ENCODE assay signal across 33 mouse cellular contexts in the genomic region with DNA sequence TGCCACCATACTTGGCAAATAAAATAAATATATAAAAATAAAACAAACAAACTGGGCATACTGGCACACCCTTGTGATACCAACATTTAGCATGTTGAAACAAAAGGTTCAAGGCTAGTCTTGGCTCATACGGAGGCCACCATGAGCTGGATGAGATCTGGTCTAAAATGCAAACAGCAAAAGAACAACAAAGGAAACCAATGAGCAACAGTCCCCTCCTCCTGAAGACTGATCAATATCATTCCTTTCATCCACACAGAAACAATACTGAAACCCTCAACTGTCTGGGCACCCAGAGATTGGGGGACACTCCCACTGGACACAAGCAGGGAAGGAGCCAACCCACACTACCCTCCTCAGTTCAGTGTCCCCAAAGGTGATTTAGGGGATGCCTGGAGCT. TPM values are rescaled to one million over a fixed set of nuclear protein-coding genes. Genes with fewer than 3 reads are reported as not detected.
DNase-seq lines count a peak whose midpoint lies in the region; ATAC-seq and TF ChIP-seq lines count a peak whose summit lies in the region.
"Had no signal": no experiment of that assay in that cellular context is flagged by ENCODE, and none has a peak within 500 bp of the region (broad histone marks: within the 10 kb centered on the region; RNA-seq: fewer than 3 reads in every experiment).

No protein-coding gene starts in this region.

- DNase-seq in hindbrain, postnatal 0 days (ENCODE audit: low spot score), result no peak
- no peak for DNase-seq in hindbrain, embryonic 14.5 days (ENCODE audit: low spot score)
- no peak for DNase-seq in midbrain, embryonic 10.5 days (ENCODE audit: low spot score)
- no peak for DNase-seq in lung, postnatal 10 days
- DNase-seq: adrenal gland, postnatal 10 days; adrenal gland, postnatal 36 days; B cell, adult 2 months; cerebellum, adult 11 months; cerebellum, adult 2 months; cerebellum, adult 9-11 months; cerebellum, postnatal 36 days; embryo, embryonic 11 days; gastrocnemius, postnatal 25 days; heart, adult 18-20 months; heart, postnatal 10 days; heart, postnatal 36 days had no signal

- no peak for ATAC-seq in hindbrain, postnatal 0 days
- ATAC-seq in hindbrain, embryonic 14.5 days (ENCODE audit: low FRiP score), result no peak
- no peak for ATAC-seq in midbrain, embryonic 15.5 days (replicated peaks)
- no peak for ATAC-seq in limb, embryonic 12.5 days (ENCODE audit: insufficient number of reproducible peaks, insufficient read depth, low FRiP score, low TSS enrichment, low read depth)
- ATAC-seq: forebrain, embryonic 15.5 days; hindbrain, embryonic 16.5 days; inflammation-experienced regulatory T-cells, adult 6 months; Patski had no signal

- no peak for TF ChIP-seq CTCF in hindbrain, postnatal 0 days (IDR thresholded peaks at IDR 0.05; ENCODE audit: low read depth)

- no peaks in the 10 kb centered on the region for H3K36me3 ChIP-seq in hindbrain, postnatal 0 days (ENCODE audit: insufficient read depth, low read length)
- H3K36me3 ChIP-seq in hindbrain, embryonic 14.5 days (replicated peaks; ENCODE audit: control insufficient read depth, insufficient read depth), result no peaks in the 10 kb centered on the region
- no peaks in the 10 kb centered on the region for H3K36me3 ChIP-seq in midbrain, embryonic 10.5 days
- H3K36me3 ChIP-seq in midbrain, embryonic 15.5 days (replicated peaks), result no peaks in the 10 kb centered on the region
- H3K36me3 ChIP-seq in limb, embryonic 12.5 days, result no peaks in the 10 kb centered on the region
- H3K36me3 ChIP-seq: embryonic facial prominence, embryonic 10.5 days; embryonic facial prominence, embryonic 13.5 days; forebrain, embryonic 12.5 days; forebrain, embryonic 15.5 days; heart, embryonic 12.5 days; heart, embryonic 15.5 days had no signal

- no peak overlapping the region for H3K4me3 ChIP-seq in hindbrain, postnatal 0 days (ENCODE audit: low read length)
- no peak overlapping the region for H3K4me3 ChIP-seq in hindbrain, embryonic 14.5 days (replicated peaks; ENCODE audit: low read length)
- no peak overlapping the region for H3K4me3 ChIP-seq in midbrain, embryonic 10.5 days
- no peak overlapping the region for H3K4me3 ChIP-seq in midbrain, embryonic 15.5 days
- H3K4me3 ChIP-seq in limb, embryonic 12.5 days (replicated peaks), result no peak overlapping the region
- H3K4me3 ChIP-seq: embryonic facial prominence, embryonic 10.5 days; embryonic facial prominence, embryonic 13.5 days; erythroblast, embryonic 14.5 days; forebrain, embryonic 12.5 days; forebrain, embryonic 15.5 days; heart, embryonic 12.5 days; heart, embryonic 15.5 days had no signal

- no peak overlapping the region for H3K4me2 ChIP-seq in hindbrain, postnatal 0 days (ENCODE audit: low read depth, low read length)
- no peak overlapping the region for H3K4me2 ChIP-seq in hindbrain, embryonic 14.5 days (replicated peaks)
- no peak overlapping the region for H3K4me2 ChIP-seq in midbrain, embryonic 15.5 days
- H3K4me2 ChIP-seq in limb, embryonic 12.5 days, result no peak overlapping the region
- H3K4me2 ChIP-seq: embryonic facial prominence, embryonic 13.5 days; forebrain, embryonic 12.5 days; forebrain, embryonic 15.5 days; heart, embryonic 12.5 days; heart, embryonic 15.5 days had no signal

- 0 out of 2 replicates have a peak overlapping the region, but pooled peaks have one; percentile 8 for H3K27ac ChIP-seq in hindbrain, postnatal 0 days
- H3K27ac ChIP-seq in hindbrain, embryonic 14.5 days, result no peak overlapping the region
- 0 out of 2 replicates have a peak overlapping the region, but pooled peaks have one; percentile 24 for H3K27ac ChIP-seq in midbrain, embryonic 10.5 days (replicated peaks)
- no peak overlapping the region for H3K27ac ChIP-seq in midbrain, embryonic 15.5 days
- H3K27ac ChIP-seq in limb, embryonic 12.5 days, result peak overlapping the region; percentile 85
- H3K27ac ChIP-seq: forebrain, embryonic 12.5 days; forebrain, embryonic 15.5 days; heart, embryonic 15.5 days had no signal

- no peaks in the 10 kb centered on the region for H3K4me1 ChIP-seq in hindbrain, postnatal 0 days (ENCODE audit: insufficient read depth, low read length)
- H3K4me1 ChIP-seq in hindbrain, embryonic 14.5 days (replicated peaks; ENCODE audit: control insufficient read depth, insufficient read depth, low read length), result no peaks in the 10 kb centered on the region
- peaks cover 26% of the 10 kb centered on the region for H3K4me1 ChIP-seq in midbrain, embryonic 10.5 days
- peaks cover 5% of the 10 kb centered on the region; the same call in 1 of the 2 replicates for H3K4me1 ChIP-seq in midbrain, embryonic 15.5 days
- peaks cover 45% of the 10 kb centered on the region for H3K4me1 ChIP-seq in limb, embryonic 12.5 days (replicated peaks)

- no peak overlapping the region for H3K9ac ChIP-seq in hindbrain, postnatal 0 days (replicated peaks; ENCODE audit: low read length)
- H3K9ac ChIP-seq in hindbrain, embryonic 14.5 days, result no peak overlapping the region
- H3K9ac ChIP-seq in midbrain, embryonic 15.5 days, result no peak overlapping the region
- H3K9ac ChIP-seq in limb, embryonic 12.5 days (replicated peaks), result no peak overlapping the region
- H3K9ac ChIP-seq: embryonic facial prominence, embryonic 13.5 days; forebrain, embryonic 12.5 days; forebrain, embryonic 15.5 days; heart, embryonic 15.5 days had no signal

- 88% methylated on average over 1 of the region's 1 CpGs for WGBS in hindbrain, postnatal 0 days
- 89% methylated on average over 1 of the region's 1 CpGs for WGBS in hindbrain, embryonic 14.5 days
- 82% methylated on average over 1 of the region's 1 CpGs for WGBS in midbrain, embryonic 10.5 days
- WGBS in midbrain, embryonic 15.5 days, result 86% methylated on average over 1 of the region's 1 CpGs
- 77% methylated on average over 1 of the region's 1 CpGs for WGBS in limb, embryonic 12.5 days

- no peaks in the 10 kb centered on the region for H3K9me3 ChIP-seq in hindbrain, postnatal 0 days (ENCODE audit: low read length)
- H3K9me3 ChIP-seq in hindbrain, embryonic 14.5 days (ENCODE audit: control insufficient read depth, low read length), result no peaks in the 10 kb centered on the region
- no peaks in the 10 kb centered on the region for H3K9me3 ChIP-seq in midbrain, embryonic 10.5 days (replicated peaks)
- H3K9me3 ChIP-seq in midbrain, embryonic 15.5 days, result no peaks in the 10 kb centered on the region
- no peaks in the 10 kb centered on the region for H3K9me3 ChIP-seq in limb, embryonic 12.5 days
- H3K9me3 ChIP-seq: embryonic facial prominence, embryonic 10.5 days; embryonic facial prominence, embryonic 13.5 days; forebrain, embryonic 12.5 days; forebrain, embryonic 15.5 days; G1E; heart, embryonic 12.5 days; heart, embryonic 15.5 days had no signal

- no peaks in the 10 kb centered on the region for H3K27me3 ChIP-seq in hindbrain, postnatal 0 days (ENCODE audit: insufficient read depth, low read length)
- no peaks in the 10 kb centered on the region for H3K27me3 ChIP-seq in hindbrain, embryonic 14.5 days (ENCODE audit: control insufficient read depth, insufficient read depth, low read length)
- no peaks in the 10 kb centered on the region for H3K27me3 ChIP-seq in midbrain, embryonic 10.5 days (ENCODE audit: low read depth, poor library complexity, severe bottlenecking)
- no peaks in the 10 kb centered on the region for H3K27me3 ChIP-seq in midbrain, embryonic 15.5 days (replicated peaks)
- no peaks in the 10 kb centered on the region for H3K27me3 ChIP-seq in limb, embryonic 12.5 days
- H3K27me3 ChIP-seq: CH12.LX; embryonic facial prominence, embryonic 13.5 days; forebrain, embryonic 12.5 days; forebrain, embryonic 15.5 days; heart, embryonic 12.5 days; heart, embryonic 15.5 days; Patski had no signal

RNA-seq across cellular contexts. Expression of gene Zfyve19, which starts 10.9 kb away (rescaled TPM):
- total RNA-seq in hindbrain, postnatal 0 days (2014; rRNA removed), result 26.2 and 35.1 TPM in 2 replicates
- 50.2 and 53.1 TPM in 2 replicates for polyA plus RNA-seq in hindbrain, postnatal 0 days (2015; fragmentation: Nextera tagmentation; extraction: Ambion mirVana)
- 51.7 and 61.7 TPM in 2 replicates for polyA plus RNA-seq in hindbrain, embryonic 14.5 days (2014; fragmentation: Nextera tagmentation; extraction: Ambion mirVana)
- polyA plus RNA-seq in midbrain, embryonic 10.5 days (2016; fragmentation: Nextera tagmentation; extraction: Ambion mirVana), result 56.1 and 57.4 TPM in 2 replicates
- polyA plus RNA-seq in midbrain, embryonic 15.5 days (2015; fragmentation: Nextera tagmentation; extraction: Ambion mirVana), result 68.3 and 73.3 TPM in 2 replicates
- 52.5 and 56.7 TPM in 2 replicates for polyA plus RNA-seq in limb, embryonic 12.5 days (2016; fragmentation: Nextera tagmentation; extraction: Ambion mirVana)

RNA-seq across cellular contexts. Expression of gene Dnajc17, which starts 11.1 kb away (rescaled TPM):
- total RNA-seq in hindbrain, postnatal 0 days (2014; rRNA removed), result 3.0 and 7.1 TPM in 2 replicates
- polyA plus RNA-seq in hindbrain, postnatal 0 days (2015; fragmentation: Nextera tagmentation; extraction: Ambion mirVana), result 20.3 and 21.9 TPM in 2 replicates
- polyA plus RNA-seq in hindbrain, embryonic 14.5 days (2014; fragmentation: Nextera tagmentation; extraction: Ambion mirVana), result 20.1 and 21.5 TPM in 2 replicates
- 24.5 and 26.2 TPM in 2 replicates for polyA plus RNA-seq in midbrain, embryonic 10.5 days (2016; fragmentation: Nextera tagmentation; extraction: Ambion mirVana)
- 25.0 and 29.4 TPM in 2 replicates for polyA plus RNA-seq in midbrain, embryonic 15.5 days (2015; fragmentation: Nextera tagmentation; extraction: Ambion mirVana)
- 29.2 and 29.6 TPM in 2 replicates for polyA plus RNA-seq in limb, embryonic 12.5 days (2016; fragmentation: Nextera tagmentation; extraction: Ambion mirVana)

RNA-seq across cellular contexts. Expression of gene Gm14137, which starts 23.2 kb away (rescaled TPM):
- total RNA-seq in hindbrain, postnatal 0 days (2014; rRNA removed), result 0.36 TPM in 1 of 2 replicates, not detected in the other
- polyA plus RNA-seq in hindbrain, postnatal 0 days (2015; fragmentation: Nextera tagmentation; extraction: Ambion mirVana), result 0.28 and 0.29 TPM in 2 replicates
- polyA plus RNA-seq in hindbrain, embryonic 14.5 days (2014; fragmentation: Nextera tagmentation; extraction: Ambion mirVana), result 0.40 and 0.66 TPM in 2 replicates
- 0.72 and 1.1 TPM in 2 replicates for polyA plus RNA-seq in midbrain, embryonic 10.5 days (2016; fragmentation: Nextera tagmentation; extraction: Ambion mirVana)
- 1.1 and 1.2 TPM in 2 replicates for polyA plus RNA-seq in midbrain, embryonic 15.5 days (2015; fragmentation: Nextera tagmentation; extraction: Ambion mirVana)
- 0.44 and 0.65 TPM in 2 replicates for polyA plus RNA-seq in limb, embryonic 12.5 days (2016; fragmentation: Nextera tagmentation; extraction: Ambion mirVana)
- total RNA-seq: gastrocnemius, adult 8-10 months; gastrocnemius, postnatal 25 days; heart, adult 18-20 months; heart, postnatal 10 days; heart, postnatal 36 days had no signal
- polyA plus RNA-seq: cerebellum, adult 2 months; cortical plate, adult 2 months; erythroblast, embryonic 14.5 days had no signal

RNA-seq across cellular contexts. Expression of gene Gchfr, which starts 29.9 kb away (rescaled TPM):
- total RNA-seq in hindbrain, postnatal 0 days (2014; rRNA removed), result 9.8 and 17.7 TPM in 2 replicates
- 16.8 and 19.2 TPM in 2 replicates for polyA plus RNA-seq in hindbrain, postnatal 0 days (2015; fragmentation: Nextera tagmentation; extraction: Ambion mirVana)
- polyA plus RNA-seq in hindbrain, embryonic 14.5 days (2014; fragmentation: Nextera tagmentation; extraction: Ambion mirVana), result 14.3 and 15.1 TPM in 2 replicates
- polyA plus RNA-seq in midbrain, embryonic 10.5 days (2016; fragmentation: Nextera tagmentation; extraction: Ambion mirVana), result 2.7 and 3.2 TPM in 2 replicates
- 6.8 and 7.8 TPM in 2 replicates for polyA plus RNA-seq in midbrain, embryonic 15.5 days (2015; fragmentation: Nextera tagmentation; extraction: Ambion mirVana)
- 5.0 and 6.7 TPM in 2 replicates for polyA plus RNA-seq in limb, embryonic 12.5 days (2016; fragmentation: Nextera tagmentation; extraction: Ambion mirVana)
- total RNA-seq: gastrocnemius, adult 8-10 months; gastrocnemius, postnatal 25 days had no signal

RNA-seq across cellular contexts. Expression of gene Ppp1r14d, which starts 32.2 kb away (rescaled TPM):
- total RNA-seq in hindbrain, postnatal 0 days (2014; rRNA removed), result not detected in 2 replicates
- not detected in 2 replicates for polyA plus RNA-seq in hindbrain, postnatal 0 days (2015; fragmentation: Nextera tagmentation; extraction: Ambion mirVana)
- not detected in 2 replicates for polyA plus RNA-seq in hindbrain, embryonic 14.5 days (2014; fragmentation: Nextera tagmentation; extraction: Ambion mirVana)
- polyA plus RNA-seq in midbrain, embryonic 10.5 days (2016; fragmentation: Nextera tagmentation; extraction: Ambion mirVana), result not detected in 2 replicates
- polyA plus RNA-seq in midbrain, embryonic 15.5 days (2015; fragmentation: Nextera tagmentation; extraction: Ambion mirVana), result not detected in 2 replicates
- polyA plus RNA-seq in limb, embryonic 12.5 days (2016; fragmentation: Nextera tagmentation; extraction: Ambion mirVana), result not detected in 2 replicates
- total RNA-seq: adrenal gland, adult 18-20 months; adrenal gland, postnatal 10 days; adrenal gland, postnatal 36 days; CH12.LX; G1E; gastrocnemius, adult 8-10 months; gastrocnemius, postnatal 25 days; heart, adult 18-20 months; heart, postnatal 10 days; heart, postnatal 36 days had no signal
- polyA plus RNA-seq: cerebellum, adult 2 months; cortical plate, adult 2 months; erythroblast, embryonic 14.5 days; forebrain, embryonic 12.5 days; forebrain, embryonic 15.5 days; G1E; heart, embryonic 12.5 days; heart, embryonic 15.5 days; hindbrain, embryonic 16.5 days; inflammation-experienced regulatory T-cells, adult 6 months; Patski had no signal

Comparison
In these comparisons a context has a peak if more than half of its experiments do, and no peak if none do; other contexts are left out.
1. H3K27ac ChIP-seq: peak in hindbrain, postnatal 0 days (single experiment), midbrain, embryonic 10.5 days (single experiment) and limb, embryonic 12.5 days (single experiment); none in hindbrain, embryonic 14.5 days (single experiment) and midbrain, embryonic 15.5 days (single experiment).